Mouse (Mus musculus) gonadal fat pad, adult 2 months (tissue): ENCODE data around the gene Eci2. TPM values are rescaled to one million over a fixed set of nuclear protein-coding genes. Genes with fewer than 3 reads are reported as not detected.

Experiments
- polyA plus RNA-seq: library from polyadenylated mRNA; depleted of rRNA; stranded (reverse); fragments of >200 nt; gene quantifications from 2 replicates; pipeline ENCODE4 v1.2.3, GENCODE M21; 2012; rRNA removed

Gene Eci2
- polyA plus RNA-seq, 1 experiment = 72.9 TPM

Other genes with a start within 250 kb of the Eci2 start
- gene Prpf4b, start 151.8 kb downstream of the Eci2 start, polyA plus RNA-seq = 12.9 and 16.8 TPM in 2 replicates
- gene Fam217a, start 102.8 kb downstream of the Eci2 start, polyA plus RNA-seq = 1.1 and 1.5 TPM in 2 replicates
- 0.16 TPM in 1 of 2 replicates, not detected in the other for gene 4933417A18Rik, start 102.7 kb downstream of the Eci2 start, polyA plus RNA-seq
- gene Eci3, start 63.3 kb downstream of the Eci2 start, polyA plus RNA-seq = 2.0 and 3.8 TPM in 2 replicates